Mouse (Mus musculus) ovary, postnatal 14 days (tissue): ENCODE data around the gene Snx6.
"Not testable (repeated sequence)": the region's sequence is repeated elsewhere in the genome, so short reads cannot be mapped to it uniquely, and the experiment has no call there.

Experiments
- DNase-seq: peaks from one replicate; pipeline ENCODE4 v3.0.0; 2022; ENCODE audit warnings: low spot score

Snx6 gene

GRCm38 (mm10) chr12:54795153-54795998, at the start of gene Snx6:
Gene Snx6, minus strand, starts transcription at chr12:54795703.
- peak; percentile 68 for DNase-seq

GRCm38 (mm10) chr12:54844415-54844814, 48.9 kb upstream of the Snx6 start:
- DNase-seq = no peak

- no peak for DNase-seq
These were observed 46.1 kb upstream of the Snx6 start for GRCm38 (mm10) chr12:54841576-54841975.

DNA sequence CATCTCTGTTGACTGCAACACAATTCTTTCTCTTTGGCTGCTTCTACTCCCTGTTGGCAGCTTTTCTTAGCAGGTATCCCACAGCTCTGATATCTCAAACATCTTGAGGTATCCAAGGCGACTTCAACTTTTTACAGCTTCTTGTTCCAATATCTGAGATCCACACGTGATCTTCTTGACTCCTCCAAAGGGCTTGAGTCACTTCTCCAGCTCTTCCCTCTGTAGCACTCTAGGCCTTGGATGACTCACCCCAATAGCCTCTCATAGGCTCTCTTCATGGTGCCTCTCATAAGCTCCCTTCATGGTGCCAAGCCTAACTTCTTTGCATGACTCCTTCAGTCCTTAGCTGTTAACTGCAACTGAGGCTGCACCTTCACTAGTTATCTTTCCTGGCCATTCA, 44.3 kb upstream of the Snx6 start:
- DNase-seq = no peak

- DNase-seq = no peak
These were observed 43.4 kb upstream of the Snx6 start for GRCm38 (mm10) chr12:54838931-54839330.

GRCm38 (mm10) chr12:54835608-54836570, 40.4 kb upstream of the Snx6 start:
- DNase-seq = no peak

- DNase-seq = peak; percentile 44
These were observed 39.5 kb upstream of the Snx6 start for GRCm38 (mm10) chr12:54834925-54835447.

DNA sequence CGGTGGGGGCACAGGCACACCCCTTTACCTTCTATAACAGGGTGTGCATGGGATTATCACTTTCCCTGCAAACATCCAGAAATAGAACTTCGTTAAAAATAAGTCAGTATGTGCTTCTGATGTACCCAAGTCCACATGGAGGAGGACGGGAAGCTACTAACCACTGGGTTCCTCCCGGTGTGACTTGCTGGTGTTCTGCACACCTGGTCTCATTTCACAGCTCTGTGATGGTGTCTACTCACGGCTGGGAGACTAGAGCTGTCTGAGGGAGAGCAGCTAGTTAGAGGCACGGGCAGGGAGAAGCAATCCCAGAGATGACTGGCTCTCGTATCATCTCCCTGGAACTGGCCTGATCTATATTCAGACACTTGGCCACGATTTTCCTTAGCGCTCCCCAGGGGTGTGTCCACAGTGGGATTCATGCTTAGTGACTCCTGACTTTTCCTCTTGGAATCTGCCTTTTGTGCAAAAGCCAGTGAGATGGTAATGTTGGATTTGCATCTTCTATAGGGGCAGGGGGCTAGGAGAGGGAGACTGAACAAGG, 38.4 kb upstream of the Snx6 start:
- DNase-seq = no peak

DNA sequence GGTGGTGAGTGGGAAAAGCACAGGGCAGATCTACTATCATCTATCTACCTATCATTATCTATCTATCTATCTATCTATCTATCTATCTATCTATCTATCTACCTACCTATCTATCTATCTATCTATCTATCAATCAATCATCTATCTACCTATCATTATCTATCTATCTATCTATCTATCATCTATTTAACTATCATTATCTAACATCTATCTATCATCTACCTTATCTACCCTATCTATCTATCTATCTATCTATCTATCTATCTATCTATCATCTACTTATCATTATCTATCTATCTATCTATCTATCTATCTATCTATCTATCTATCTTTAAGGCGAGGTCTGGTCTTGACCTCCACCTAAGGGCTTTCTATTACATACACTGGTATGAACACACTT, 36.4 kb upstream of the Snx6 start:
- DNase-seq = not testable (repeated sequence)

DNA sequence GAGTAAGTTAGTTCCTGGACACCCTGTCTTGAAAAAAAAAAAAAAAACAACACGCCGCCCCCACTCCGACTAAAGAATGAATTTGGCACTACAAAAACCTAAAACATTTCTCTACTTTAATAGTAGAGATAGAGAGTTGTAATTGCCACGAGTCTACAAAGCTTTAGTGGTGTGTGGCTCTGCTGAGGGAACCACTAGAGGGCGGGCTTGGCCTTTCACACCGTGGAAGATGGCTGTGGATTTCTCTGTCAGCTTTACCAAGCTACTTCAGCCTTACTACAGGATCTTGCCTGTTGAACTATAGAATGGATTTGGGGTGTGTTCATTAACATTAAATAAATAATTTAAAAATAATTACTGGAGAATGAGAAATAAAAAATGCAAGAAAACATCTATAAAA, 35.1 kb upstream of the Snx6 start:
- DNase-seq = peak; percentile 69

- no peak for DNase-seq
These were observed 34.4 kb upstream of the Snx6 start for GRCm38 (mm10) chr12:54829876-54830275.

GRCm38 (mm10) chr12:54828043-54828442, 32.5 kb upstream of the Snx6 start:
- no peak for DNase-seq

GRCm38 (mm10) chr12:54825202-54825601, 29.7 kb upstream of the Snx6 start:
- no peak for DNase-seq

DNA sequence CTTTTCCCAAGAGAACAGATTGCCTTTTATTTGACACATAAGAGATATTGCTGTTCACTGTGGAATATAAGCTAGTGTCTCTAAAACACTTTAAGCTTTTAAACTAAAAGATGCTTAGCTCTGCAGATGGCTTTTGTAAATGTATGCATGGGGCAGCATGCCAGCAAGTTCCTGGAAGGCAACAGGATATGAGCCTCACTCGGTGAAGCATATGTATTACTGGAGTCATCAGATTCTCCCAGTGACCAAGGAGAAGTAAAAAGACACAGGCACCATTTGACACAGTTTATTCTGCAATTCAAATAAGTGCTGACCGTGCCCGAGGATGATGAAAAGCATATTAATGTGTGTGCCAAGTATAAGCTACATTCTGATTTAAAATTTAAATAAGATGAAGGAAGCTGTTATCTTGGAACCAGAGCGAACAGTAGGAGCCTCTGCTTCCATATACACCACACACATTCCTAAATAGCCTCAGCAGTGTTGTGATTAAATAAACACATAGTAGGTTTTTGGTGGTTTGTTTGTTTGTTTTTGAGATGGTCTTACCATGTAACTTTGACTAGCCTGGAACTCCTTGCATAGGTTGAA, 27.4 kb upstream of the Snx6 start:
- DNase-seq = no peak

- DNase-seq = no peak
These were observed 25.2 kb upstream of the Snx6 start for GRCm38 (mm10) chr12:54820684-54821161.

DNA sequence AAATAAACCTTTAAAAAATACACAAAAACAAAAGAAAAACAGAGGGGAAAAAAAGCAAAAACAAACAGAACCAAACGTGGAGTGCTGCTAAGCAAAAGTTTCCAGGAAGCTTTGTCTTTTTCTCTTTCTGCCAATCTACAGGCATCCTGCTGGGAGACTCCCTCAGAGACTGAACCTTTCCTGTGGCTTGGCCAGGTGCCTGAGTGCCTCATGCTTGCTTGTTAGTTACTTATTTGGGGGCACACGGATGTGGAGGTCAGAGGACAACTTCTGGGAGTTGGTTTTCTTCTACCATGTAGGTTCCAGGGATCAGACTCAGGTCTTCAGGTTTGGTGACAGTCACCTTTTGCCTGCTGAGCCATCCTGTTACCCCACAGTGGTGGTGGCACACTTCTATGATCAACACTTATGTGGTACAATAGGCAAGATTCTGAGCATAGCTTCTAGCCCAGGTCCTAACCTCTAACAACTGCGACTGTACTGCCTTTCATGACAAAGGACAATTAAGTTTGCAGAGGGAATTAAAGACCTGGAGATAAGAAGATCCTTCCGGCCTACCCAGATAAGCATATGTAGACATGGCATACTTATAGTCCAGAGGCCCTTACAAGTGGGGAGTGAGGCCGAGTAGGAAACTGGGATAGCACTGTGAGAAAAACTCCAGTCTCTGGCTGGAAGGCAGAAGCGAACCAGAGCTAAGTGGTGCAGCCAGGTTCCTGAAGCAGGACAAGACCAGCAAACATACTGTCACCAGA, 23.9 kb upstream of the Snx6 start:
- no peak for DNase-seq

DNA sequence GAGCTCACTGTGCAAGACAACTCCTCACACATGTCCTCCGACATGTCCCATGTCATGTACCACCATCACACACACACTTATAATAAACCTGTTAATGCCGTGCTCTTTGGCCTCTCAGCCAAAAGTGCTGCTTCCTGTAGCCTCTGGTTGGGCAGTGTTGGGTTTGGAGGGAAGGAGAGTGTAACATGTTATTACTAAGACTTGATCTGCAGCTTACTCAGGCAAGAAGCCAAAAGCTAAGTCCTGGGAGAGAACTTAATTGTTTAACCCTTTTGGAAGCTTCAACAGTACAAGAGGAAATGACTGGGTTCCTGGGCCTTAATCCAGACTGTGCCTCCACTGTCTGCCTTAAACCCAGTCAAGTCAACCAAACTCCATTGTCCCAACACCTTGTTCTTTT, 14.6 kb upstream of the Snx6 start:
- no peak for DNase-seq

DNA sequence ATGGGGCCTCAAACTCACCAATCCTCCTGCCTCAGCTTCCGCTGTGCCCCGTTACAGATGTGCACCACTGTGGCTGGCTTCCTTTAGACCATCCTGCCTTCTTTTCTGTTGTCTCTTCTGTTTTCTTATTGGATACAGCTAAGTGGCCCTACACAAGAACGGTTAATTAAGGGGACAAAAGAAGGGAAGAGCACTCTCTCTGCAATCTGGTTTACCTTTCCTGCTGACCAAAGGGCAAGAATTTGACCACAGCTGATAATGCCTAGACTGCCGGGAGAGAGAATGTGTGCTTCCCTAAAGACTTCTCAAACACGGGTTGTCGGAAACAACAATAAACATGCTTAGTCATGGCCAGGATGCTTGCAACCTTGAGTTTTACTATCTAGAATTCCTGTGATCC, 12.0 kb upstream of the Snx6 start:
- no peak for DNase-seq

GRCm38 (mm10) chr12:54806131-54806530, 10.6 kb upstream of the Snx6 start:
- no peak for DNase-seq

DNA sequence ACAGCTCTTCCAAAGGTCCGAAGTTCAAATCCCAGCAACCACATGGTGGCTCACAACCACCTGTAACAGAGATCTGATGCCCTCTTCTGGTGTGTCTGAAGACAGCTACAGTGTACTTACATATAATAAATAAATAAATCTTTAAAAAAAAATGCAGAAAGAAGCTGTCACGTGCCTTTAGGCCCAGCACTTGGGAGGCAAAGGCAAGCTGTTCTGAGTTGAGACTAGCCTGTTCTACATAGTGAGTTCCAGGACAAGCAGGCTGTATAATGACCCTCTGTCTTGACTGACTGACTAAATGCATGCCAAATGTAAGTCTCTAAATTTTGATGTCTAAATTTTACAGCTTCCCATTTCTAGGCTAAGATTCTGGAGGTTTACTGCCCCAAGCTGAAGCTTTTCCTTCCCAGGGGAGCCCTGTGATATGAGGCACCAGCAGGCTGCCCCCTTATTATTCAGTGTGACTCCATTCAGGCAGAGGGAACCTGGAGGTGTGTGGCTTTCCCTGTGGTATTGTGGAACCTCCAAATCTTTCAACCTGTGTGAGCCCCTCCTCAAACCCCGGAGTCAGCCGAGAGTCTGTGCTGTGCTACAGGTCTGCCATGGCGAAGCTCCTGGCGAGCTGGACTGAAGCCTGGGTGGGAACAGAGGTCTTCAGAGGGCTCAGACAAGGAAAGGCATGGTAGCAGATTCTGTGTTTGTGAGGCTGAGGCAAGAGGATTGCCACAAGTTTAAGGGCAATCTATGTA, 9.9 kb upstream of the Snx6 start:
- DNase-seq = no peak
